Mouse (Mus musculus) cerebellum, adult 9-10 months (tissue): Measurements from ENCODE around the gene Tdg.
"Not testable (repeated sequence)": the region's sequence is repeated elsewhere in the genome, so short reads cannot be mapped to it uniquely, and the experiment has no call there.

ENCODE experiments used
- DNase-seq: peaks from one replicate; pipeline ENCODE4 v3.0.0; 2022

Tdg gene

DNA sequence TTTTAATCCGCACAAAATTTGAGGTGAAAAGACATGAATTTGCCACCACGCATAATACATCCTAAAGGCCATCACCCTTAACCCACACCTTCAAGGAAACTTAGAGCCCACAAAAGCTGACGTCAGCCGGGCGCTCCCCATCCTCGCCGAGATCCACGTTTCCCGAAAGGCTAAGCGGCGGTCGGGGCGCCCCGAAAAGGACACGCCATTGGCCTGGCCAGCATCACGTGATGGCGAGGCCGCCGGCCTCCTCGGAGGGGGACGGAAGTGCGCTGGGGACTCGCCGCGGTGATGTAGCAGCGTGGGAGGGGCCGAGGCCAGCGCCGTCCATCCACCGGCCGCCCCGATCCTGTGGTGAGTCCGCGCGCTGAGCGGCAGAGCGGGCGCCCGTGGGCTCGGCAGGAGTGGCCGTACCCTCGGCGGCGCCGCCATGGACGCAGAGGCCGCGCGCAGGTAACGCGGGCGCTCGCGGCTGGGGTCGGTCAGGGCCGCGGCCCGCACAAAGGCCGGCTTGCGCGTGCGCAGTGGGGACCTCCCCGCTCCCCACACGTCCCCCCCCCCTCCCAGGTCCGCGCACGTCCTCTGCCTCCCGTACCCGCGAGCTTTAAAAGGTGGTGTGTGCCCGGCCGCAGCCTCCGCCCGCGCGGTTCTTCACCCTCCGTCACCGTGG, at the start of gene Tdg:
Gene Tdg (plus strand): TSS at position 243 of the 670 bp plus-strand sequence.
- peak; percentile 91 for DNase-seq

DNA sequence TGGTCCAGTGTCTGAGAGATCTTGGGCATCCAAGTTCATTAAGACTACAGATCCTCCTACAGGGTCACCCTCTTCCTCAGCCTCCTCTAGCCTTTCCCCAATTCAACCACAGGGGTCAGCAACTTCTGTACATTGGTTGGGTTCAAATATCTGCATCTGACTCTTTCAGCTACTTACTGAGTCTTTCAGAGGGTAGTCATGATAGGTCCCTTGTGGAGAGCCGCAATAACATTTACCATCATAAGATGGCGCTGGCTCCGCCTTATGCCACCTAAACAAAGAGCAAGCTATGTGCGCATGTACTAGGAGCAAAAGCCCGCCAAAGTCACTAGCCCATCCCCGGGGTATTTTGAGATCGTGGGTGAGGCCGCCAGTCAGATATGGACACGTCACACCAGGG, 40.0 kb upstream of the Tdg start:
- not testable (repeated sequence) for DNase-seq

DNA sequence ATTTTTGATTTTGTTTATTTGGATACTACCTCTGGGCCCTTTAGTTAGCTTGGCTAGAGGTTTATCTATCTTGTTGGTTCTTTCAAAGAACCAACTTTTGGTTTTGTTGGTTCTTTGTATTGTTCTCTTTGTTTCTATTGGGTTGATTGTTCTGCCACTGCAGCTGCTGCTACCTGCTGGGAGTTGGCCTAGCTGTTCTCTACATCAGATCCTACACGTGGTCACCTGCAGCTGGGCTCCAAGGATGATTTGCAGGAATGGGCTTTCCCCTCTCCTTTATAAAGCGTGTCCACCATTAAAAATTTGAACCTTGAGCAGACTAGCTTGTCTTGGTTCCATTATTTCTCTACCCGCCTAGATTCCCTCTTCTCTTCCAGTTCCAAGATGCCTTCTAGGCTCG, 35.2 kb upstream of the Tdg start:
- not testable (repeated sequence) for DNase-seq

DNA sequence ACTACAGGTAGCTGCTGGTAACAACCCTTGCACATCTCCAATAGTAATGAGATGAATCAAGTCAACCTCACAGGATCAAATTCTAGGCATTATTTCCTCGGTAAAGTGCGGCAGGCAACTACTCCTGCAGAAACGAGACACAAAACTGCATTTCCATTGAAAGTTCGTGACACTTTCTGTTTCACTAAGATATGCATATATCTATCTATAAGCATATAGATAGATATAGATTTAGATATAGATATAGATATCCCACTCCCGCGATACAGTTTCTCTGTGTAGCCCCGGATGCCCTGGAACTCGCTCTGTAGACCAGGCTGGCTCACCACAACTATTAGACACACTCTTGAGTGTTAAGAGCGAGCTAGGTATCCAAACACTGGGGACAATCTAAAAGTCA, 7.4 kb upstream of the Tdg start:
- DNase-seq = no peak

DNA sequence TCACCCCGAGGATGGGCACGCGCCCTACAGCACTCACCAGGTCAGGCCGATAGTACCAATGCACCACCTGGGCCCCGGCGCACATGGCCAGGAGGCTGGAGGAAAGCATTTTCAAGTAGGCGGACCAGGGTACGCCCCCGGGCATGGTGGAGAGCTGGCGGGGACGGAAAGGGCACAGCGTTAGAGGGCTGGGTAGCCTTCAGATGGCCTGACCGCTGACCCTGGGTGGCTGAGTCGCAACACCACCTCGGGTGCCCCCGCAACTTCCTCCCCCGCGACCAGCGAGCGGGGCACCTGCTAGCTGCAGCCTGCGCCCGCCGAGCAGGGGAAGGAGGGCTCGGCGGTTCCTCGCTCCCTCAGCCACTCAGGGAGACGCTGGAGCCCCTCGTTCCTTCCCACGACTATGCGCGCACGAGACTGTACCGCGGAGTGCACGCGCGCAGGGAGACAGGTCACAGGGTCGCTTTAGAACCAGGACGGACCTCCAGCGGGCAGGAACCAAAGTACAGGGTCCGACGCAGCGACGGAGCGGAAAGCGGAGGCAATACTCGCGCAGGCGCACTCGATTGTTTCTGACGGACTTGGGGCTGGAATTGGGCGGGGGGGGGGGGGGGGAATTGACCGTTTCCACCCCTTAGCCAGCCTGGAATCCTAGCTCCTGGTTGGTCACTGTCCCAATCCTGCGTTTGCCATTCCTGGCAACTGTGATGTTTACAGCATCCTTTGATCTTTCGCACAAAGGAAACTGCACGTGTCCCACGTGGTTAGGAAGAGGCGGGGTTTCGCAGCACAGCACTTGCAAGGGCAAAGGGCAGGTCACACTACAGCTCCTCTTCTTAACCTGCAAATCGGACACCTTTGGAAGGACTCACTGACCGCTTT, 6.7 kb upstream of the Tdg start, which contains the start of gene 1190007I07Rik:
Gene 1190007I07Rik (minus strand): TSS at position 558 of the 882 bp plus-strand sequence.
- DNase-seq = peak; percentile 90

DNA sequence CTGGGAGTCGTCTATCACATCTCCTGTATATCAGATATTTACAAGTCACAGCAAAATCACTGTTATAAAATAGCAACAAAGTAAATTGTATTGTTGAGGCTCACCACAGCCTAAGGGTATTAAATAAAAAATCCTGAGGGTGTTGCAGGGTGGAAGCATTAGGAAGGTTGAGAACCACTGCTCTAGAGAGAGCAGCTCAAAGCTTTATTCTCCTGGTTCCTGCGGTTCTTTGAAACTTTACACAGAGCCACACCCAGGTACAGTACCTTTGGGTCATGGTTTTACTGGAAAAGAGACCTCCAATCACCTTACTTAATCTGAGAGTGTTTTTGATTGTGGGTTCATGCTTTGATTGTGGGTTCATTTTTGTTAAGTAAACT, 6.1 kb upstream of the Tdg start:
- DNase-seq = not testable (repeated sequence)

DNA sequence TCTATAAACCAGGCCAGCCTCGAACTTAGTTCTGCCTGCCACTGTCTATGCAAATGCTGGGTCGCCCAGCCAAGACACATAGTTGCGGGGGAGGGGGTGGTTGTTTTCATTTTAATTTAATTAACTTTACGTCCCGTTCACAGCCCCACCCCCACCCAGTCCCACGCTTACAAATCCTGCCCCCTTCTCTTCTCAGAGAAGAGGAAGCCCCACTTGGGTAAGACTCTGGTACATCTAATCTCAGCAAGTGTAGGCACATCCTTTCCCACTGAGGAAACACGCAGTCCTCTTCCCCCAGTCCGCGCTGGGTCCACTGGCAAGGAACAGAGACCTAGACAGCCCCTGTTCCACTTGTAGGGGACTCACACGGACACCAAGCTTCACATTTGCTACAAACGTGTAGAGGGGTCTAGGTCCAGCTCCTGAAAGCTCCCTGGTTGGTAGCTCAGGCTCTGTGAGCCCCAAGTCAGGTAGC, 480 bp upstream of the Tdg start:
- DNase-seq = peak; percentile 48

DNA sequence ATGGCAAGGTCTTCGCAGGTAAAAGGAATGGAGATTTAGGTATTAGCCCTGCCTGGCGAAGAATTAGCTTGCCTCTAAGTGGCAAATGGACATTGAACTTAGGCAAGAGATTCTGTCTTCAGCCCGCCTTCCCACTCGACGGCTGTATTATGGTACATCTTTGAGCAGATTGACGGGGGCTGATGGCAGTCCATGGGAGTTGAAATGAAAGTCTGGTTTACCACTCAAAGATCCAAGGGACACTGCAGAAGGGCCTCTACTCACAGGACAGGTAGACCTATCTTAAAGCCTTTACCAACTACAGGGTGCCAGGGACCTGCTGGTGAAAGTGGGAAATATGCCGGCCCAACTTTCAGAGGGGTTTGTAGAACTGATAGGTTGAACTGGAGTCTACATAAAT, 869 bp downstream of the Tdg start:
- DNase-seq = no peak

DNA sequence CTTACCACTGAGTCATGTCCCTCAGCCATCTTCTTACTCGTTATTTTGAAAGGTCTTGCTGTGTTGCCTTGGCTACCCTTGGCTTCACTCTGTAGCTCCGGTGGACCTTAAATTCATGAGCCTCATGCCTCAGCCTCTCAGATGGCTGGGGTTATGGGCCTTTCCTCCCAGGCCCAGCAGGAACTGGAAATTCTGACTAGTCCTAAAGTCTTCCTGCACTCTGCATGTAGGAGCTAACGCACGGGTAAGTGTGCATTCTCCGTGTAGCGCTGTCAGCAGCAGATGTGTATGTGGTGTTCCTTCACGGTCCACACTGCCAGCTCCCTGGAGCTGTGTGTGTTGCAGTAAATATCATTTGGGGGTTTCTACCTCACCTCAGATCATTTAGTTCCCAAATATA, 1.5 kb downstream of the Tdg start:
- no peak for DNase-seq

DNA sequence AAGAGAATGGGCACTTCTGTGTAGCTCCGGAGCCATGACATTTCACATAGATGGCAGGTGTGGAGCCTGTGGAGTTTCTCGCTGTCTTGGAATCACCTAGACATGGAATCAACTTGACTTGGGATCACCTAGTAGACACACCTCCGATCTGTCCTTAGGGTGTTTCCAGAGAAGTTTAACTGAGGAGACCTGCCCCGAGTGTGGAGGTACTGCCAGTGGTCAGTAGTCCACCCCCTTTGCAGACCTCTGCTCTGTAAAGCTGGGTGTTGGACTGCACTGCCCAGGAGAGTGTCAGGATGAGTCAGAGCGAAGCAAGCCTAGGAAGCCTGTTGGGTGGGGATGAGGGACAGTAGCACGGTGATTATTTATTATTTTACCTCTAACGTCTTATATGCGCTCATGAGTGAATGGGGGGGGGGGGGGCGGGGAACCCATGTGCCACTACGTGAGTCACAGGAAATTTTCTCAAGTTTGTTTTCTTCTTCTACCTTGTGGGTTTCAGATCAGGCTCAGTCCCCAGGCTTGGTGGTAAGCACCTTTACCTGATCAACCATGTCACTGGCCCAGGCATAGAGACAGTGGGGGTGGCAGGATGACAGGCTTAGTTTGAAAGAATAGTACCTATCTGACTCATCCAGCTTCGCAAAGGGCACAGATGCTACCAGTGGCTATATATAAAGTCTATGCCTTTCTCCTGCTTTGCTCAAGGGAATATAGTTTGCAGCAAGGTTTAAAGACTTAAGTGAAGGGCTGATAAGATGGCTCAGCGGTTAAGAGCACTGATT, 3.1 kb downstream of the Tdg start:
- no peak for DNase-seq

DNA sequence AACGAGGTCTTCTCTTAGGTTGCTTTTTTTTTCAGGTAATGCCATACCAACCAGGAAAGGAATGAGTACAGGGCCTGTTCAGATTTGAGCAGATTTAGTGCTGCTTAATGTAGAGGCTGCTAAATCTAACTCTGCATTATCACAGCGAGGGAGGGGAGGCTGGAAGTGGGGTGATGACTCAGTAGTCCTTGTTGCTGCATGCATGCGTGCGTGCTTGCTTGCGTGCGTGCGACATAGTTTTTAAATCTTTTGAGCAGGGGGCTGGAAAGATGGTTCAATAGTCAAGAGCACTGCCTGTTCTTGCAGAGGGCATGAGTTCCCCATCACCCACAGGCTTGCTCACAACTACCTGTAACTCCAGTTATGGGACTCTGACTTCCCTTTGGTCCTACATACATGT, 4.7 kb downstream of the Tdg start:
- DNase-seq = no peak

DNA sequence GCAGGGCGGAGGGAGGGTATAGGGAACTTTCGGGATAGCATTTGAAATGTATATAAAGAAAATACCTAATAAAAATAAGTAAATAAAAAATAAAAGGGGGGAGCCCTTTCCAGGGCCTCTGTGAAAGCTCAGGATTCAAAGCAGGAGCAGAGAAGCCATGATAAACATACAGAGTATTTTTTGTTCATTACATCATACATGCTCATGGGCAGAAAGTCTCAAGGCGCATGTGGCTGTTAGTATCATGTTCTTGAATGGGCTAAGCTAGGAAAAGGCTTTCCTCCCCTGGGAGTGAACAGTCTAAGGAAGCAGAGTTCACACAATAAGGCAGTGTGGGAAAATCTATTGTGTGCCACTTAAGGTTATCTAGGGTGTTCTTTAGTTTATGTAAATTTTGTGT, 6.7 kb downstream of the Tdg start:
- DNase-seq = no peak

DNA sequence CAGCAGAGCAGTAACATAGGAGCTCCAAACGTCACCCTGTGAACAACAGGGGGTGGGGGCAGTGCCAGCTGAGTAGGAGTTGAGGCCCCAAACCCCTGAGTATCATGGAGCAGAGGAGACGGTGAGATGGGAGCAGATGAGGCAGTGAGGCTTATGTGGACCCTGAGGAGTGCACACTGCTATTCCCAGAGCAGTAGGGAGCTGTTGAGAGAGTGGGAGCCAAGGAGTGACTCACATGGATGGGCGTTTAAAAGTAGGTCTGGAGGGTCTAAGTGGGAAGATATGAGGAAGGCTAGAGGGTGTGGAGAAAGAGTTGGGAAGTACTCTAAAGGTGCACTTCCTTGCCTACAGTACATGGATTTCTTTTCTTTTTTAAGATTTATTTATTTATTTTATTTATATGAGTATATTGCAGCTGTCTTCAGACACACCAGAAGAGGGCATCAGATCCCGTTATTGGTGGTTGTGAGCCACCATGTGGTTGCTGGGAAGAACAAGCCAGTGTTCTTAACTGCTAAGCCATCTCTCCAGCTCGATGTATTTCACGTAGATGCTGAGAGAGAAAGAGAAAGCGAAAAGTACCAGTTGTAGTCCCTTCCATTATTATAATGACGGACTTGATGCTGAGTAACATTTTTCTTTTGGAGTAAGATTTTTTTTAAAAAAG, 9.5 kb downstream of the Tdg start:
- no peak for DNase-seq

DNA sequence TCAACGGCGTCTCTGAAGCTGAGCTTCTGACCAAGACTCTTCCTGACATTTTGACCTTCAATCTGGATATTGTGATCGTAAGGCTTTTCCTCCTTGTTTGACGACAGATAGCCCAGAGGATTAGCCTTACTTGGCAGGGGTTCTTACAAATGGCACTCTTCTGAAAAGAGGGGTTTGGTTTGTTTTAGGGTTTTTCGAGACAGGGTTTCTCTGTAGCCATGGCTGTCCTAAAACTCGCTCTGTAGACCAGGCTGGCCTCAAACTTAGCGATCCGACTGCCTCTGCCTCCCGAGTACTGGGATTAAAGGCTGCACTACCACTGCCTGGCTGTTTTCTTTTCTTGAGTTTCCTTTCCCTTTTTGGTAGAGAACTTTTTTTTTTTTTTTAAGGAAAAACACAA, 11.9 kb downstream of the Tdg start:
- no peak for DNase-seq

DNA sequence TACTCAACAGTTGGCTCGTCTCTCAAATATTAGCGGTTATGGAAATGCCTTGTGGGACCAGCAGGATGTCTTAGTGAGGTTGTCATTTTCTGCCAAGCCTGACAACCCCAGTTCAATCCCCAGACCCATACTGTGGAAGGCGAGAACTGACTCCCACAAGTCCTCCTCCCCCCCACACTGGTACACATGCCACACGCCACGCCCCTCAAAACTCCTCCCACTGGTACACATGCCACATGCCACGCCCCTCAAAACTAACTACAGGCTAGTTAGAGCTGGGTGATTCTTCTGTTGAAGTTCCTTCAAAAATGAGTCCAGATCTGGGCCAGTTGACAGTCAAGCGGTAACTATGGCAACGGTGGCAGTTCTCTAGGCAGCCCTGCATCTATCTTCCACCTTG, 16.5 kb downstream of the Tdg start:
- no peak for DNase-seq

DNA sequence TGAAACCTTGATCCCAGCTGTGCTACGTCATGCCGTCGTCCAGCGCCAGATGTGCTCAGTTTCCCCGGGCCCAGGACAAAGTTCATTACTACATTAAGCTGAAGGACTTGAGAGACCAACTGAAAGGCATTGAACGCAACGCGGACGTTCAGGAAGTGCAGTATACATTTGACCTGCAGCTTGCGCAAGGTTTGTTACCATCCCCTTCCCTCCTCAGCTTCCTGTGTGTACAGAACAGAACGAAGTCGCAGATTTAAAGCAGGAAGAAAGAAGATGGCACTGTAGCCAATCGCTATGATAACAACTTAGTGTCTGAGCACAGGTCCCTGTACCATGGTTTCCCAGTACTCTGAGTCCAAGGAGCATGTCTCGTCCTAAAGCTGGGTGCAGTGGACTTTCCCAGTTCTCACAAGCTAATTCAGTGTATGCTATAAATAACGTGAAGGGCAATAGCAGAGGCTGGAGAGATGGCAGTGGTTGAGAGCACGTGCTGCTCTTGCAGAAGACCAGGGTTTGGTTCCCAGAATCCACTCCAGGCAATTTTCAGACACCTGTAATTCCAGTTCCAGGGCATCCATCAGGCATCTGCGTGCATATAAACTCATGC, 17.7 kb downstream of the Tdg start:
- no peak for DNase-seq

DNA sequence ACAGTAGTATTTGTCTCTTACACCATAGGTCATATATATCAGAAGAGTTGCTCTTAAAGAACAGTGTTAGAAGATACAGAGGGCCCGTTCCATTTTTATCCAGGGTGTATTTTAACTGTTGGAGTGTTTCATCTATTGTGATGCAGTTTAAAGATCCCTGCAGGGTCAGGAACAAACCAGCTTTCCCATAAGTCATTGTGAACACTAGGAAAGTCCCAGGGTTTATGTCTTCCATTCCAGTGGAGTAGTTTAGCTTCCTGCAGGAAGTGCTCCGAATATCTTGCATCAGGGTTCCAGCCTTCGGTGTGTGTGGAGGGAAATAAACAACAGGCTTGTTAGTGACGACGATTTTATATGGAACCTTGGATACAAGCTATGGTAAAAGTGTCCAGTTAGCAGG, 21.6 kb downstream of the Tdg start:
- DNase-seq = no peak

DNA sequence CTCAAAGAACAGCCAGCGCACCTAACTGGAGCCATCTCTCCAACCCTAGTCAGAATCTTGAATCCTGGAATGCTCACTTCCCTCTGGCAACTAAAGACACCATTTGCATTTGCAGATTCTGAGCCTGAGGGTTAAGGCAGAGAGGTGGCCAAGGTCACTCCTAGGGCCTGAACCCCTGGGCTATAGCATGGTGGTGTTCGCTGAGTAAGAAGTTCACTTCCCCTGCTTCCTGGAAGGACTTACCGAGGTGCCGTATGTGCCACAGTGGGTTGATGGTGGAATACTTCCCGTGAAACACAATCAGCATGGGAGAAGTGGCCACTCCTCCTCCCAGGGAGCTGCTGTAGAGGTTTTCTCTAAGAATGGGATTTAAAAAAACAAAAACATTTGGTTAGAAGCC, 23.0 kb downstream of the Tdg start:
- no peak for DNase-seq

DNA sequence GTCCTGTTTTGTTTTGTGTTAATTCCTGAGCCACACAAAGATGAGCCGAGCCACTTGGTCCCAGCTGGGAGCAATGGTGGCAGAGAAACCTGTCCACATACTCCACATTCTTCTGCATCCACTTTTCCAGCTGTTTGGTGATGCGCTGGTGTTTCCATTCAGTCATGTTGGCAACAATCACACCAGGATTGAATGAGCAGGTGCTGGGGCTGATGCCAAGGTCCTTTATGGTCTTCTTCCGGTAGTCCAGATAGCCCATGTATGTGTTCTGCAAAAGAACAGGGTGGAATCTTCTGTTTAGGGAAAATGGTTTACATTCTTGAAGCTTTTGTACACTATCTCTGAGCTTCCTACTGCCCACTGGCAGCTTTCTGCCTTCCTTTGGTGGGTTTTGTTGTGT, 25.0 kb downstream of the Tdg start:
- no peak for DNase-seq

DNA sequence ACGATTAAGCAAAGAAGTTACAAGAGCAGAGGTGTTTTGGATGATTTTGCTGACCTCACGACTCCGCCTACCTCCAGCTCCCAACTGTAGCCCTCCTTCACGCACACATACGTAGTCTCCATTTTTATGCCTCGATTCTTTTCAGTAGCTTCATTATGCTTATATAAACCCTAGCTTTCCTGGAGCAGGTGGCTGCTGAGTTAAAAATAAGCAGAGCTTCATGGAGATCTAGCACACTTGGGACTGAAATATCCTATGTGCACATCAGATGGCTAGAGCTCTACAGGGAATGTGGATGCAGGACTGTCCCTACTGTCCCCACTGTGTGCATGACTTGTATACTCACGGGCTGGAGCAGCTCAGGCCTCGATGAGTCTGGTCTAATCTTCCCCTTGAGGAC, 32.2 kb downstream of the Tdg start:
- peak; percentile 66 for DNase-seq

DNA sequence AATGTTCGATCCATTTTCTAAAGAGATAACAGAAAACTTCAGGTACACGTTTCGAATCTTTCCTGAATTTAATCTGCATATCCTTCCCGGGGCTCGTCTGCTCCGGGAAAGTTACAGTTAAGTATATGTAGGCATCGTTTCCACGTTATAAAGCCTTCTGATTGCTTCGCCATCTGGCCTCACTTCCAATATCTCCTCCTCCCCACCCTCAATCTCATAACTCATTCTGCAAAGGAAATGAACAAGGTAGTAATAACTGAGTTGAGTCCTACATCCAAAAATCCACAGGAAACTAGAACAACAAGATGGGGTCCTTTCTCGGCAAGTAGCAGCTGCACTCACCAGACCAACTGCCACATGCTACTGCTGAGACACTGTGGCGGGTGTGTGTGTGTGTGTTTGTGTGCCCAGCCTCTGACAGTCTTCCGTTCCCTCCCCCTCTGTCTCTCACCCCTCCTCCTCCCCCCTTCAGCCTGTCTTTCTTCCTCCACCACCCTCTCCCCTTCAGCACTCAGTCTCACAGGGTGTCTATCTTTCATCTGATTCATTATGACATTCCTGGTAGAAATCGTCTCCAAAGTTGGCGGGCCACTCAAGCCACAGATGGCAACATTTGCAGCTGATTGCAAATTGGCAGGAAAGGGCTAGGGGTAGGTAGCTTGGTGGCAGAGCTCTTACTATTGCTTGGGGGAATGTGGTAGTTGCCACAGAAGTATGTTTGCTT, 32.8 kb downstream of the Tdg start:
- DNase-seq = peak; percentile 90

DNA sequence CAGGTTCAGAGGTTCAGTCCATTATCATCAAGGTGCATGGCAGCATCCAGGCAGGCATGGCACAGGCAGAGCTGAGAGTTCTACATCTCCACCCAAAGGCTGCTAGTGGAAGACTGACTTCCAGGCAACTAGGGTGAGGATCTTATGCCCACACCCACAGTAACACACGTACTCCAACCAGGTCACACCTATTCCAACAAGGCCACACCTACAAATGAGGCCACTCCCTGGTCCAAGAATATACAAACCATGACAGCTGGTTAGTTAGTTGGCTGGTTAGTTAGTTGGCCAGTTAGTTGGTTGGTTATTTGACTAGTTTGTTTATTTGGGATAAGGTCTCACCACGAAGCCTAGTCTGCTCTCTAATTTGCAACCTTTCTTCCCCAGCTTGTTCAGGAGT, 33.7 kb downstream of the Tdg start:
- DNase-seq = peak; percentile 50
